Mouse (Mus musculus) small intestine, adult 2 months (tissue): ENCODE results near the gene Spsb1.

Source experiments
- CTCF ChIP-seq: fragments of 200-500 bp; IDR thresholded peaks from 2 replicates; pipeline ENCODE4 v1.5.1; 2012; ENCODE audit warnings: low read depth, mild to moderate bottlenecking, control low read depth, inconsistent platforms, low read length, moderate library complexity, mixed read lengths; ENCODE audit not compliant: insufficient replicate concordance, insufficient read length; ENCODE audit errors: extremely low read depth
- POLR2A ChIP-seq: fragments of 200-500 bp; IDR thresholded peaks from 2 replicates; pipeline ENCODE4 v1.6.1; 2012; ENCODE audit warnings: low read depth, mild to moderate bottlenecking, control low read depth, inconsistent platforms, low read length, moderate library complexity

- no peak for TF ChIP-seq CTCF
- TF ChIP-seq POLR2A = no peak
Observed at GRCm38 (mm10) chr4:149906921-149907320, 47.9 kb downstream of the Spsb1 start.
